Mouse (Mus musculus) E14TG2a.4 (cell line): Measurements from ENCODE around the gene Fanci.

Experiments used
- CTCF ChIP-seq: conservative IDR thresholded peaks from 2 replicates; pipeline ENCODE4 v1.5.1; 2014; ENCODE audit warnings: low read length
- NANOG ChIP-seq: IDR thresholded peaks from 2 replicates; pipeline ENCODE4 v1.6.1; 2014; ENCODE audit warnings: borderline replicate concordance, low read length, mixed read lengths

DNA sequence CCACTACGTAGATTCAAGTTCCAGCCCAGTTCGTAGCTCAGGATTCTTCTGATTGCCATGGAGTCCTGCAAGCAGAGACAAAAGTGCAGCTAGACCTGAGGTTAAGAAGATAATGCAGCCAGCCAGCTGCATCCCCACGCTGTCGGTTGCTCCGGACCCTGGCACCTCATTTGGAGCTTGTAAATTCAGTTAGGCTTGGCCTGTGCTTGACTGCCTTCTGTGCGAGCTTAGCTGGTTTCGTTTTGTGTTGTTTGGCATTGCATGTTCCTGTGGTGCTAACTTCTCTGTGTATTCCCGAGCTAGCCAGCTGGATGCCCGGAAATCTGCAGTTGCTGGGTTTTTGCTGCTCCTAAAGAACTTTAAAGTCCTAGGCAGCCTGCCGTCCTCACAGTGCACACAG is 34.1 kb downstream of the Fanci start:
- TF ChIP-seq CTCF (no peak), NANOG (no peak)
